Mouse (Mus musculus) midbrain, embryonic 10.5 days (tissue): Measurements from ENCODE around the gene Clcn1. TPM values are rescaled to one million over a fixed set of nuclear protein-coding genes. Genes with fewer than 3 reads are reported as not detected.

ENCODE experiments used
- DNase-seq: peaks from one replicate; pipeline ENCODE4 v3.0.0-alpha.2; 2017; ENCODE audit warnings: low spot score
- H3K27ac ChIP-seq: fragments of 300-500 bp; sonication (generic); replicated peaks from 2 replicates; pipeline ENCODE4 v1.5.1; 2016; ENCODE audit warnings: mild to moderate bottlenecking
- H3K27me3 ChIP-seq: fragments of 300-500 bp; sonication (generic); 2 replicates; pipeline ENCODE4 v1.6.1; 2016; ENCODE audit warnings: low read depth, mild to moderate bottlenecking; ENCODE audit not compliant: poor library complexity, severe bottlenecking
- H3K36me3 ChIP-seq: fragments of 300-500 bp; sonication (generic); 2 replicates; pipeline ENCODE4 v1.6.1; 2016; ENCODE audit warnings: mild to moderate bottlenecking, moderate library complexity
- H3K4me1 ChIP-seq: fragments of 300-500 bp; sonication (generic); 2 replicates; pipeline ENCODE4 v1.6.1; 2016
- H3K4me3 ChIP-seq: fragments of 300-500 bp; sonication (generic); 2 replicates; pipeline ENCODE4 v1.5.1; 2016; ENCODE audit warnings: mild to moderate bottlenecking, moderate library complexity
- H3K9me3 ChIP-seq: fragments of 300-500 bp; sonication (generic); replicated peaks from 2 replicates; pipeline ENCODE4 v1.6.1; 2016; ENCODE audit warnings: mild to moderate bottlenecking
- WGBS: fragments of 180-500 bp; shearing (Covaris S2); methylation state at CpG from one replicate; pipeline ENCODE4 v1.1.7; 2016; 5-methylcytosine and 5-hydroxymethylcytosine counted together
- polyA plus RNA-seq: library from polyadenylated mRNA; unstranded; fragments of >200 nt; fragmentation: Nextera tagmentation; extraction: Ambion mirVana; gene quantifications from 2 replicates; pipeline ENCODE4 v1.2.1, GENCODE M21; 2016

Gene Clcn1
- polyA plus RNA-seq, 1 experiment from 2014 or later = 1.7 TPM

- Histone ChIP-seq H3K27me3 (no peaks in the 10 kb centered on the region), H3K4me3 (no peak overlapping the region), H3K36me3 (peaks cover 97% of the 10 kb centered on the region), H3K9me3 (no peaks in the 10 kb centered on the region), H3K27ac (no peak overlapping the region), H3K4me1 (peaks cover 32% of the 10 kb centered on the region)
- WGBS = 93% methylated on average over 13 of the region's 13 CpGs
- no peak for DNase-seq
Measured at GRCm38 (mm10) chr6:42355794-42356600, 69.5 kb downstream of the Clcn1 start.

- peaks cover 23% of the 10 kb centered on the region for H3K4me1 ChIP-seq
- peaks cover 96% of the 10 kb centered on the region for H3K36me3 ChIP-seq
- H3K27ac ChIP-seq = no peak overlapping the region
- H3K27me3 ChIP-seq = no peaks in the 10 kb centered on the region
- WGBS = 97% methylated on average over 5 of the region's 5 CpGs
- DNase-seq = no peak
- H3K4me3 ChIP-seq = no peak overlapping the region
- no peaks in the 10 kb centered on the region for H3K9me3 ChIP-seq
Measured at GRCm38 (mm10) chr6:42356913-42357312, 70.4 kb downstream of the Clcn1 start.

- Histone ChIP-seq H3K36me3 (peaks cover 87% of the 10 kb centered on the region), H3K9me3 (no peaks in the 10 kb centered on the region), H3K27ac (no peak overlapping the region), H3K27me3 (no peaks in the 10 kb centered on the region), H3K4me3 (no peak overlapping the region), H3K4me1 (peaks cover 22% of the 10 kb centered on the region)
- WGBS = 66% methylated on average over 6 of the region's 6 CpGs
- no peak for DNase-seq
Measured at GRCm38 (mm10) chr6:42357901-42358300, 71.4 kb downstream of the Clcn1 start.

GRCm38 (mm10) chr6:42358901-42359300 lies 72.4 kb downstream of the Clcn1 start:
- DNase-seq = no peak
- 94% methylated on average over 12 of the region's 12 CpGs for WGBS
- Histone ChIP-seq H3K27me3 (no peaks in the 10 kb centered on the region), H3K4me3 (no peak overlapping the region), H3K4me1 (peaks cover 18% of the 10 kb centered on the region), H3K9me3 (no peaks in the 10 kb centered on the region), H3K27ac (no peak overlapping the region), H3K36me3 (peaks cover 77% of the 10 kb centered on the region)

GRCm38 (mm10) chr6:42359364-42360147 lies 73.1 kb downstream of the Clcn1 start:
- no peak for DNase-seq
- Histone ChIP-seq H3K4me1 (peaks cover 13% of the 10 kb centered on the region; the same call in 1 of the 2 replicates), H3K36me3 (peaks cover 70% of the 10 kb centered on the region), H3K27me3 (no peaks in the 10 kb centered on the region), H3K4me3 (no peak overlapping the region), H3K27ac (no peak overlapping the region), H3K9me3 (no peaks in the 10 kb centered on the region)
- 78% methylated on average over 9 of the region's 9 CpGs for WGBS

GRCm38 (mm10) chr6:42360231-42360840 lies 73.9 kb downstream of the Clcn1 start:
- 94% methylated on average over 6 of the region's 6 CpGs for WGBS
- Histone ChIP-seq H3K9me3 (no peaks in the 10 kb centered on the region), H3K27me3 (no peaks in the 10 kb centered on the region), H3K36me3 (peaks cover 62% of the 10 kb centered on the region), H3K4me1 (peaks cover 13% of the 10 kb centered on the region; the same call in 1 of the 2 replicates), H3K4me3 (no peak overlapping the region), H3K27ac (no peak overlapping the region)
- no peak for DNase-seq

GRCm38 (mm10) chr6:42361041-42361895 lies 74.8 kb downstream of the Clcn1 start:
- Histone ChIP-seq H3K27ac (no peak overlapping the region), H3K36me3 (peaks cover 53% of the 10 kb centered on the region), H3K9me3 (no peaks in the 10 kb centered on the region), H3K4me1 (peaks cover 13% of the 10 kb centered on the region; the same call in 1 of the 2 replicates), H3K4me3 (no peak overlapping the region), H3K27me3 (no peaks in the 10 kb centered on the region)
- 95% methylated on average over 13 of the region's 13 CpGs for WGBS
- DNase-seq = no peak

- no peaks in the 10 kb centered on the region for H3K9me3 ChIP-seq
- DNase-seq = no peak
- H3K27ac ChIP-seq = no peak overlapping the region
- peaks cover 45% of the 10 kb centered on the region for H3K36me3 ChIP-seq
- no peaks in the 10 kb centered on the region for H3K27me3 ChIP-seq
- H3K4me1 ChIP-seq = peaks cover 13% of the 10 kb centered on the region; the same call in 1 of the 2 replicates
- 68% methylated on average over 1 of the region's 1 CpGs for WGBS
- no peak overlapping the region for H3K4me3 ChIP-seq
Measured at GRCm38 (mm10) chr6:42362074-42362473, 75.6 kb downstream of the Clcn1 start.

- no peak for DNase-seq
- peaks cover 41% of the 10 kb centered on the region for H3K36me3 ChIP-seq
- H3K27ac ChIP-seq = 0 out of 2 replicates have a peak overlapping the region, but pooled peaks have one; percentile 18
- no peaks in the 10 kb centered on the region for H3K27me3 ChIP-seq
- no peaks in the 10 kb centered on the region for H3K9me3 ChIP-seq
- no peak overlapping the region for H3K4me3 ChIP-seq
- WGBS = 68% methylated on average over 1 of the region's 1 CpGs
- H3K4me1 ChIP-seq = peaks cover 13% of the 10 kb centered on the region; the same call in 1 of the 2 replicates
Measured at GRCm38 (mm10) chr6:42362497-42362896, 76.0 kb downstream of the Clcn1 start.

GRCm38 (mm10) chr6:42362974-42363373 lies 76.5 kb downstream of the Clcn1 start:
- Histone ChIP-seq H3K4me1 (peaks cover 9% of the 10 kb centered on the region; the same call in 1 of the 2 replicates), H3K27me3 (no peaks in the 10 kb centered on the region), H3K4me3 (no peak overlapping the region), H3K9me3 (no peaks in the 10 kb centered on the region), H3K36me3 (peaks cover 36% of the 10 kb centered on the region), H3K27ac (no peak overlapping the region)
- whole genome bisulfite sequencing = 70% methylated on average over 3 of the region's 3 CpGs
- no peak for DNase-seq

- Histone ChIP-seq H3K27ac (no peak overlapping the region), H3K4me3 (no peak overlapping the region), H3K36me3 (peaks cover 25% of the 10 kb centered on the region), H3K27me3 (no peaks in the 10 kb centered on the region), H3K9me3 (no peaks in the 10 kb centered on the region), H3K4me1 (peaks cover 9% of the 10 kb centered on the region; the same call in 1 of the 2 replicates)
- WGBS = 90% methylated on average over 4 of the region's 4 CpGs
- no peak for DNase-seq
Measured at GRCm38 (mm10) chr6:42364066-42364465, 77.6 kb downstream of the Clcn1 start.

- Histone ChIP-seq H3K9me3 (no peaks in the 10 kb centered on the region), H3K4me1 (peaks cover 13% of the 10 kb centered on the region), H3K27me3 (no peaks in the 10 kb centered on the region), H3K27ac (no peak overlapping the region), H3K4me3 (no peak overlapping the region), H3K36me3 (peaks cover 19% of the 10 kb centered on the region)
- 91% methylated on average over 15 of the region's 15 CpGs for WGBS
- DNase-seq = no peak
Measured at GRCm38 (mm10) chr6:42364607-42365006, 78.1 kb downstream of the Clcn1 start.
